8 mouse cellular contexts compared by ENCODE assay signal in the genomic region with DNA sequence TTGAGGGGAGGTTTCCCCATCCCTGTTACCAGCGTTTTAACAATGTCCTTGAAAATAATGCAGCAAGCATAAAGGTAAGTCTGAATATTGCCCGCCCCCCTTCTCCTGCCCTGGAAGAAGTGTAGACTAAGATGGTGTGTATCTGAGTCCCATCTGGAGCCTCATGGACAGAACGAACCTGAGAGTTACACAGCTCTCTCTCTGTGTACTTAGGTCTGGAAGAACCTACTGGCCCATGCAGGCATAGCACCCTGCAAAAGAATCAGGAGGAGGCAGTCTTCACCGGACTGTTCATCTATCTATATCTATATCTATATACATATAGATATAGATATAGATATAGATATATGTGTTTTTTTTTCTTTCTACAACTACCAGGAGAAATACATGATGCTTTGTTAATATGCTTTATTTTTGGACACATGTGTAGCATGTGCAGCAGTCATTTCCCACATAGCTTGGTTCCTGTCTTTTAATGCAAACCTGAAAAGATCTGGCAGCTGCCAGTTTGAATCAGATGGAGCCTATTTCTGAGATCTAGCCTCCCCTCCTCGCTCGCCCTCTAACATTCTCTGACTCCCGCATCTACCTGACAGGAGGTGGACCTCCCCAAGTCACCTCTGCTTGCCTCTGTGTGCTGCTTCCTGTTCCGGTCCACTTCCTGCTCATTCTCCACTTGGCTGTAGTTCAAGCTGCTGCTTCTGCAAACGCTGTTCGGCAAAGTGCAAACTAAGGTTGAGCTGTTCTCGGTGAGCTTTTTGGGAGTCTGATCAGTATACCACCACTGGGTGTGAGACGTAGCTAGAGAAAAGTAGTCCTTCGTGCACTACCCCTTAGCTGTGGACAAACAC. TPM values are rescaled to one million over a fixed set of nuclear protein-coding genes. Genes with fewer than 3 reads are reported as not detected.
DNase-seq lines count a peak whose midpoint lies in the region; ATAC-seq and TF ChIP-seq lines count a peak whose summit lies in the region.

No protein-coding gene starts in this region.

- peak overlapping the region; percentile 100 for H3K4me2 ChIP-seq in stomach, postnatal 0 days (replicated peaks; ENCODE audit: low read depth)

- H3K27ac ChIP-seq in testis, adult 2 months (ENCODE audit: control insufficient read depth, insufficient read depth, low read depth, low read length), result no peak overlapping the region
- no peak overlapping the region for H3K27ac ChIP-seq in embryonic fibroblast, embryonic 13.5 days (ENCODE audit: insufficient read depth, low read length)
- H3K27ac ChIP-seq in macrophage, result no peak overlapping the region
- no peak overlapping the region; the same call in 1 of the 2 replicates for H3K27ac ChIP-seq in stomach, postnatal 0 days (replicated peaks)

- WGBS in macrophage (ENCODE audit: missing documents), result 20% methylated on average over 13 of the region's 13 CpGs
- 51% methylated on average over 13 of the region's 13 CpGs for WGBS in stomach, postnatal 0 days

- peaks cover 9% of the 10 kb centered on the region for H3K4me1 ChIP-seq in testis, adult 2 months (ENCODE audit: control insufficient read depth, insufficient read depth, low read length)
- no peaks in the 10 kb centered on the region for H3K4me1 ChIP-seq in embryonic fibroblast, embryonic 13.5 days (ENCODE audit: control insufficient read depth, insufficient read depth, low read length)
- H3K4me1 ChIP-seq in stomach, postnatal 0 days (replicated peaks; ENCODE audit: control insufficient read depth, insufficient read depth), result peaks cover 4% of the 10 kb centered on the region

- ATAC-seq in stomach, postnatal 0 days (ENCODE audit: low FRiP score, low TSS enrichment), result peak; percentile 55

- H3K9ac ChIP-seq in stomach, postnatal 0 days (ENCODE audit: low read length), result no peak overlapping the region

- TF ChIP-seq CTCF in testis, adult 2 months (IDR thresholded peaks at IDR 0.05; ENCODE audit: control insufficient read depth, insufficient read depth, insufficient replicate concordance, low read depth, low read length), result 0 out of 2 replicates have a peak, but pooled peaks have one; percentile 14
- no peak for TF ChIP-seq CTCF in embryonic fibroblast, embryonic 13.5 days (IDR thresholded peaks at IDR 0.05; ENCODE audit: borderline replicate concordance, insufficient read depth, low read length)
- TF ChIP-seq CTCF in stomach, postnatal 0 days (IDR thresholded peaks at IDR 0.05; ENCODE audit: low read depth), result peak; percentile 60

- TF ChIP-seq EP300 in stomach, postnatal 0 days (optimal IDR thresholded peaks at IDR 0.05), result no peak

- no peak for DNase-seq in testis, postnatal 10 days (ENCODE audit: low spot score)
- DNase-seq in kidney, adult 8-10 months, result peak; percentile 45 to 53
- DNase-seq in stomach, postnatal 0 days (ENCODE audit: low spot score), result no peak
- no peak for DNase-seq in frontal cortex, postnatal 36 days (ENCODE audit: low spot score in 2 of 2)
- DNase-seq in layer of hippocampus, adult 11-12 months (ENCODE audit: low spot score), result no peak

- H3K9me3 ChIP-seq in stomach, postnatal 0 days (ENCODE audit: control insufficient read depth, low read length), result no peaks in the 10 kb centered on the region

- peak overlapping the region; percentile 92 for H3K4me3 ChIP-seq in testis, adult 2 months (ENCODE audit: control insufficient read depth, low read depth, low read length)
- peak overlapping the region; percentile 64; the same call in 1 of the 2 replicates for H3K4me3 ChIP-seq in embryonic fibroblast, embryonic 13.5 days (ENCODE audit: insufficient read depth, low read length)
- peak overlapping the region; percentile 54; the same call in 1 of the 2 replicates for H3K4me3 ChIP-seq in macrophage (ENCODE audit: inconsistent target)
- H3K4me3 ChIP-seq in stomach, postnatal 0 days (ENCODE audit: low read depth, low read length), result no peak overlapping the region

- TF ChIP-seq POLR2A in testis, adult 2 months (IDR thresholded peaks at IDR 0.05; ENCODE audit: control insufficient read depth, low read depth, low read length), result no peak
- no peak for TF ChIP-seq POLR2A in embryonic fibroblast, embryonic 13.5 days (IDR thresholded peaks at IDR 0.05; ENCODE audit: low read depth, low read length)

- peaks cover 7% of the 10 kb centered on the region; the same call in 1 of the 2 replicates for H3K79me2 ChIP-seq in macrophage (ENCODE audit: inconsistent target)

- peaks cover 3% of the 10 kb centered on the region for H3K36me3 ChIP-seq in testis, adult 2 months (ENCODE audit: control insufficient read depth, insufficient read depth, low read length)
- H3K36me3 ChIP-seq in macrophage (ENCODE audit: inconsistent target), result peaks cover 9% of the 10 kb centered on the region; the same call in 1 of the 2 replicates
- peaks cover 5% of the 10 kb centered on the region; the same call in 1 of the 2 replicates for H3K36me3 ChIP-seq in stomach, postnatal 0 days (ENCODE audit: control insufficient read depth, insufficient read depth, low read length)

- no peaks in the 10 kb centered on the region for H3K27me3 ChIP-seq in testis, adult 2 months (ENCODE audit: control insufficient read depth, insufficient read depth, low read length)
- no peaks in the 10 kb centered on the region for H3K27me3 ChIP-seq in stomach, postnatal 0 days (ENCODE audit: control insufficient read depth, insufficient read depth, low read length)

RNA-seq across cellular contexts. Expression of gene Entpd6, which starts 1.5 kb away (rescaled TPM):
- polyA plus RNA-seq in testis, adult 2 months (2012; rRNA removed), result 84.4 and 91.0 TPM in 2 replicates
- polyA plus RNA-seq in embryonic fibroblast, embryonic 13.5 days (2011; ENCODE audit: insufficient read length, low read depth, missing spikeins), result 9.7 and 10.1 TPM in 2 replicates
- 10 to 100 TPM in 17 of 26 experiments, 1 to 10 TPM in 9; 2.1 to 38.1 (median 17.8) TPM for total RNA-seq in macrophage (2018; cell fraction: chromatin; rRNA removed)
- total RNA-seq in macrophage (2018; cell fraction: cytosol; rRNA removed), result 10 to 100 TPM in 11 of 26 experiments, 1 to 10 TPM in 15; 4.4 to 15.7 (median 9.3) TPM
- 10 to 100 TPM in 21 of 26 experiments, 1 to 10 TPM in 5; 2.5 to 35.6 (median 18.0) TPM for total RNA-seq in macrophage (2018; cell fraction: nucleus; rRNA removed)
- polyA plus RNA-seq in macrophage (2018), result 7.8 to 15.2 TPM (median 10.6 TPM) in 3 replicates
- polyA plus RNA-seq in stomach, postnatal 0 days (2015; fragmentation: Nextera tagmentation; extraction: Ambion mirVana), result 23.5 and 24.2 TPM in 2 replicates

RNA-seq across cellular contexts. Expression of gene Pygb, which starts 36.2 kb away (rescaled TPM):
- polyA plus RNA-seq in testis, adult 2 months (2012; rRNA removed), result 7.0 and 8.9 TPM in 2 replicates
- polyA plus RNA-seq in embryonic fibroblast, embryonic 13.5 days (2011; ENCODE audit: insufficient read length, low read depth, missing spikeins), result 67.4 and 91.7 TPM in 2 replicates
- total RNA-seq in macrophage (2018; cell fraction: chromatin; rRNA removed), result 100 to 1,000 TPM in 1 of 26 experiments, 10 to 100 TPM in 23, 1 to 10 TPM in 2; 8.1 to 108 (median 39.3) TPM
- 10 to 100 TPM; 31.5 to 66.3 (median 47.1) TPM for total RNA-seq in macrophage (2018; cell fraction: cytosol; rRNA removed)
- total RNA-seq in macrophage (2018; cell fraction: nucleus; rRNA removed), result 10 to 100 TPM; 22.2 to 83.1 (median 39.5) TPM
- polyA plus RNA-seq in macrophage (2018), result 44.5 to 59.8 TPM (median 50.7 TPM) in 3 replicates
- 109 and 115 TPM in 2 replicates for polyA plus RNA-seq in stomach, postnatal 0 days (2015; fragmentation: Nextera tagmentation; extraction: Ambion mirVana)

Comparison
In these comparisons a context has a peak if more than half of its experiments do, and no peak if none do; other contexts are left out.
1. DNase-seq: peak in kidney, adult 8-10 months (2 of 2); none in testis, postnatal 10 days (single experiment), stomach, postnatal 0 days (single experiment), frontal cortex, postnatal 36 days (0 of 2) and layer of hippocampus, adult 11-12 months (single experiment).